Mouse (Mus musculus): ENCODE measurements at regions not wholly inside any gene's neighbourhood (a gene's known extent, or its start where the extent isn't known, plus 50 kb on each side); places are given as distances from the start of the nearest gene placed in this dataset.

DNA sequence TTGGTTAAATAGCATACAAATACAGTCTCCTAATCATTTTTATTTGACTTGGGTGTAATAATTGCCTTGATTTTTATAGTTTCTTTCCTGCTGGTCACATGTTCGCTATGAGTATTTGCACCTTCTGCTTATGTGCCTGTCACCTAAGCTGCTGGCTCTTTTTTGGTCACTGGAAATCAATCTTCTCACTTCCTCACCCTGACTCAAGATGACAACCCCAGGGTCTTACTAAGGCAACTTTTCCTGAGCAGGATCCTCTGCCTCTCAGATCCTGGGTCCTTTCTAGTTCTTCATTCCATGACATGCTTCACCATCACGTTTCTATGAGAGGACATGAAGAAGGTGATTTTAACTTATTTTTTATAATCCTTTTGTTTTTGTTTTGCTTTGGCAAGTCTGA is 762.6 kb upstream of the Lrrc6 start:
- no peak overlapping the region for H3K9ac ChIP-seq (ENCODE audit: insufficient read depth, low read depth)
- in situ Hi-C loops (cut with MboI; ENCODE audit: low pct_ligation_motif_present, low pct_unique_long_range_greater_than_20kb, low sequenced_read_pairs), result no loop called here
- TF ChIP-seq ZMIZ1 (IDR thresholded peaks at IDR 0.05; ENCODE audit: low read depth, low read length) (no peak), CHD1 (IDR thresholded peaks at IDR 0.05; ENCODE audit: low read depth, low read length) (no peak), IRF4 (IDR thresholded peaks at IDR 0.05; ENCODE audit: low read depth, low read length) (peak; percentile 44; the same call in 1 of the 2 replicates), CHD2 (IDR thresholded peaks at IDR 0.05; ENCODE audit: low read length) (no peak), MAX (IDR thresholded peaks at IDR 0.05; ENCODE audit: low read length) (no peak), EP300 (IDR thresholded peaks at IDR 0.05; ENCODE audit: low read length) (peak; percentile 51; the same call in 1 of the 2 replicates)

GRCm38 (mm10) chr15:67262269-67262668 is 761.6 kb upstream of the Lrrc6 start:
- no peaks in the 10 kb centered on the region for H3K27me3 ChIP-seq (replicated peaks)
- no peaks in the 10 kb centered on the region for H3K4me1 ChIP-seq (ENCODE audit: control insufficient read depth in 1 of 2, insufficient read depth in 2 of 2)
- no peak overlapping the region for H3K4me2 ChIP-seq (ENCODE audit: insufficient read depth, low read depth, poor library complexity, severe bottlenecking)
- no peak for TF ChIP-seq ZMIZ1 (IDR thresholded peaks at IDR 0.05; ENCODE audit: low read depth, low read length)
- no peak for TF ChIP-seq NELFE (IDR thresholded peaks at IDR 0.05; ENCODE audit: low read depth, low read length)
- TF ChIP-seq MAFK (IDR thresholded peaks at IDR 0.05; ENCODE audit: insufficient replicate concordance, low read length), result no peak
- TF ChIP-seq E2F4 (IDR thresholded peaks at IDR 0.05; ENCODE audit: insufficient replicate concordance, low read depth, low read length), result no peak
- no peak for TF ChIP-seq MXI1 (IDR thresholded peaks at IDR 0.05; ENCODE audit: low read depth, low read length)
- no peak for TF ChIP-seq IRF4 (IDR thresholded peaks at IDR 0.05; ENCODE audit: low read depth, low read length)
- no peak for TF ChIP-seq ZC3H11A (IDR thresholded peaks at IDR 0.05; ENCODE audit: low read depth, low read length)
- H3K4me3 ChIP-seq (replicated peaks in 1 of 3; ENCODE audit: low read depth in 2 of 3, low read length in 2 of 3, poor library complexity in 1 of 3), result no peak overlapping the region
- no peaks in the 10 kb centered on the region for H3K36me3 ChIP-seq (replicated peaks in 1 of 2; ENCODE audit: control insufficient read depth in 1 of 2, insufficient read depth in 1 of 2, low read length in 1 of 2)
- H3K9ac ChIP-seq (ENCODE audit: insufficient read depth, low read depth), result no peak overlapping the region
- no peaks in the 10 kb centered on the region for H3K79me2 ChIP-seq (replicated peaks; ENCODE audit: control insufficient read depth, extremely low read depth, insufficient read depth, poor library complexity, severe bottlenecking)
- no peaks in the 10 kb centered on the region for H3K9me3 ChIP-seq (replicated peaks; ENCODE audit: low read length)
- in situ Hi-C loops (cut with MboI; ENCODE audit: low pct_ligation_motif_present, low pct_unique_long_range_greater_than_20kb, low sequenced_read_pairs), result no loop called here
- dilution Hi-C loops (cut with MboI; ENCODE audit: extremely low pct_ligation_motif_present, extremely low pct_unique_long_range_greater_than_20kb, low sequenced_read_pairs), result no loop called here
- no peak for DNase-seq (ENCODE audit: extremely low read depth)
- no peak overlapping the region for H3K27ac ChIP-seq (ENCODE audit: insufficient read depth, low read depth)

More for the DNA sequence above, 762.6 kb upstream of the Lrrc6 start:
- no peak overlapping the region for H3K4me2 ChIP-seq (ENCODE audit: insufficient read depth, low read depth, poor library complexity, severe bottlenecking)
- no peak for DNase-seq (ENCODE audit: extremely low read depth)
- no peaks in the 10 kb centered on the region for H3K4me1 ChIP-seq (ENCODE audit: control insufficient read depth in 1 of 2, insufficient read depth in 2 of 2)
- no peak overlapping the region for H3K27ac ChIP-seq (ENCODE audit: insufficient read depth, low read depth)
- no peaks in the 10 kb centered on the region for H3K9me3 ChIP-seq (replicated peaks; ENCODE audit: low read length)
- H3K4me3 ChIP-seq (replicated peaks in 1 of 3; ENCODE audit: low read depth in 2 of 3, low read length in 2 of 3, poor library complexity in 1 of 3), result no peak overlapping the region
- H3K36me3 ChIP-seq (replicated peaks in 1 of 2; ENCODE audit: control insufficient read depth in 1 of 2, insufficient read depth in 1 of 2, low read length in 1 of 2), result no peaks in the 10 kb centered on the region
- H3K79me2 ChIP-seq (replicated peaks; ENCODE audit: control insufficient read depth, extremely low read depth, insufficient read depth, poor library complexity, severe bottlenecking), result no peaks in the 10 kb centered on the region
- H3K27me3 ChIP-seq (replicated peaks), result no peaks in the 10 kb centered on the region
- dilution Hi-C loops (cut with MboI; ENCODE audit: extremely low pct_ligation_motif_present, extremely low pct_unique_long_range_greater_than_20kb, low sequenced_read_pairs), result no loop called here

DNA sequence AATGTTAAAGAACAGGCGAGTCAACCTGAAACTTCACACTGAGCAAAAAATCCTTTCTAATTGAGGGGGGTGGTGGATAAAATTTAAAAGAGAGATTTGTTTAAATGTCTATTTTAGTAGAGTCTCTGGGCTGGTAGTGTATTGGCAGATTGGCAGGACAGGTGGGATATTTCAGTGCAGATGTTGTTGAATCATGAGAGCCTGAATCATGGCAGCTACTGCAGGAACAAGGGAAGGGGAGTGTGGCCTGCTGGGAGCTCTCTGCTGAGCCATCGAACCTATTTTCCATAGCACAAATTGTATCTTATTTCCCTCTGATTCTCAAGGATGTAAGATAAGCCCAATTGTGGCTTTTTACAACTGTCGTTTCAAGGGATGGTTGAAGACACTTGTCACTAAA is 760.0 kb upstream of the Lrrc6 start:
- Histone ChIP-seq H3K36me3 (replicated peaks in 1 of 2; ENCODE audit: control insufficient read depth in 1 of 2, insufficient read depth in 1 of 2, low read length in 1 of 2) (no peaks in the 10 kb centered on the region), H3K4me2 (ENCODE audit: insufficient read depth, low read depth, poor library complexity, severe bottlenecking) (no peak overlapping the region), H3K9me3 (replicated peaks; ENCODE audit: low read length) (no peaks in the 10 kb centered on the region), H3K79me2 (replicated peaks; ENCODE audit: control insufficient read depth, extremely low read depth, insufficient read depth, poor library complexity, severe bottlenecking) (no peaks in the 10 kb centered on the region), H3K27ac (ENCODE audit: insufficient read depth, low read depth) (no peak overlapping the region), H3K27me3 (replicated peaks) (no peaks in the 10 kb centered on the region), H3K4me1 (ENCODE audit: control insufficient read depth in 1 of 2, insufficient read depth in 2 of 2) (no peaks in the 10 kb centered on the region), H3K9ac (ENCODE audit: insufficient read depth, low read depth) (no peak overlapping the region), H3K4me3 (replicated peaks in 1 of 3; ENCODE audit: low read depth in 2 of 3, low read length in 2 of 3, poor library complexity in 1 of 3) (no peak overlapping the region)
- in situ Hi-C loops (cut with MboI; ENCODE audit: low pct_ligation_motif_present, low pct_unique_long_range_greater_than_20kb, low sequenced_read_pairs), result no loop called here
- no peak for DNase-seq (ENCODE audit: extremely low read depth)
- dilution Hi-C loops (cut with MboI; ENCODE audit: extremely low pct_ligation_motif_present, extremely low pct_unique_long_range_greater_than_20kb, low sequenced_read_pairs), result no loop called here
- TF ChIP-seq MEF2A (IDR thresholded peaks at IDR 0.05; ENCODE audit: borderline replicate concordance, low read depth, low read length) (no peak), MAX (IDR thresholded peaks at IDR 0.05; ENCODE audit: low read length) (no peak), TBP (conservative IDR thresholded peaks at IDR 0.05; ENCODE audit: low read depth, low read length) (no peak), IRF4 (IDR thresholded peaks at IDR 0.05; ENCODE audit: low read depth, low read length) (no peak), JUN (IDR thresholded peaks at IDR 0.05; ENCODE audit: insufficient read depth, low read depth, low read length) (no peak), ZKSCAN1 (IDR thresholded peaks at IDR 0.05; ENCODE audit: borderline replicate concordance, low read depth, low read length) (no peak), ZMIZ1 (IDR thresholded peaks at IDR 0.05; ENCODE audit: low read depth, low read length) (no peak), CTCF (conservative IDR thresholded peaks at IDR 0.05 in 1 of 2, IDR thresholded peaks at IDR 0.05 in 1 of 2; ENCODE audit: low read depth in 2 of 2, low read length in 2 of 2) (no peak), USF2 (conservative IDR thresholded peaks at IDR 0.05; ENCODE audit: low read depth, low read length) (no peak), POLR2A (IDR thresholded peaks at IDR 0.05; ENCODE audit: low read depth, low read length) (no peak), PAX5 (IDR thresholded peaks at IDR 0.05; ENCODE audit: low read length) (no peak), USF1 (IDR thresholded peaks at IDR 0.05; ENCODE audit: low read depth, low read length) (no peak), EP300 (IDR thresholded peaks at IDR 0.05; ENCODE audit: low read length) (no peak), RAD21 (IDR thresholded peaks at IDR 0.05; ENCODE audit: low read depth, low read length) (no peak), POLR2AphosphoS2 (IDR thresholded peaks at IDR 0.05; ENCODE audit: low read depth, low read length) (no peak), RCOR1 (conservative IDR thresholded peaks at IDR 0.05; ENCODE audit: low read depth, low read length) (no peak), TCF12 (IDR thresholded peaks at IDR 0.05; ENCODE audit: low read depth, low read length) (no peak), ZNF384 (IDR thresholded peaks at IDR 0.05; ENCODE audit: low read depth, low read length) (no peak), CHD2 (IDR thresholded peaks at IDR 0.05; ENCODE audit: low read length) (no peak)

All from CH12.LX (cell line).